Mouse (Mus musculus) hematopoietic multipotent progenitor cell, adult 10-12 weeks (in vitro differentiated cells): Measurements from ENCODE around the gene Sohlh1. TPM values are rescaled to one million over a fixed set of nuclear protein-coding genes. Genes with fewer than 3 reads are reported as not detected.

ENCODE experiments used
- polyA plus RNA-seq: library from polyadenylated mRNA; stranded (reverse); fragments of >175 nt; gene quantifications from 2 replicates; pipeline ENCODE4 v1.2.3, GENCODE M21; 2012; ENCODE audit warnings: low replicate concordance

Sohlh1 gene
- not detected in 2 replicates for polyA plus RNA-seq

DNA sequence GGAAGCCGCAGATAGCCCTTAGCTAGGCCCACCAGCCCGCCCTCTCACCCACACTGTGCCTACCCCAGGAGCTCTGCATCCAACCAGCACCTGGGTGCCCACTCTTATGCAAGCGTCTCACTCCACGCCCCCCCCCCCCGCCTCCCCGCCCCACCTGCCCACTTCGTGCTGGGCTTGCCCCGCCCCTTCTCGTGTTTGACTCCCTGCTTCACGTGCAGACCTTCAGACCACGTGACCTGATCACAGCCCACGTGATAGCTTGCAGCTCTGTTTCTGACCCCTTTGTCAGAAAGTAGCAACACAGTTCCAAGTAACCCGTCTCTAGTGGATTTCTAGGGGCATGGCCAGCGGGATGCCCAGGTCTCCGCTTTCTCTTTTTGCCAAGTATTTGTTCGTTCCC is at the start of gene Sohlh1:
Gene Sohlh1, minus strand, starts transcription at position 23 of the 400 bp plus-strand sequence.

GRCm38 (mm10) chr2:25863337-25864131 is 16.5 kb upstream of the Sohlh1 start, which contains the start of gene Kcnt1:
Gene Kcnt1, plus strand, starts transcription at chr2:25863734.

GRCm38 (mm10) chr2:25822806-25823205 is 24.2 kb downstream of the Sohlh1 start, which contains the start of gene Lcn9:
Gene Lcn9, plus strand, starts transcription at chr2:25823153.

DNA sequence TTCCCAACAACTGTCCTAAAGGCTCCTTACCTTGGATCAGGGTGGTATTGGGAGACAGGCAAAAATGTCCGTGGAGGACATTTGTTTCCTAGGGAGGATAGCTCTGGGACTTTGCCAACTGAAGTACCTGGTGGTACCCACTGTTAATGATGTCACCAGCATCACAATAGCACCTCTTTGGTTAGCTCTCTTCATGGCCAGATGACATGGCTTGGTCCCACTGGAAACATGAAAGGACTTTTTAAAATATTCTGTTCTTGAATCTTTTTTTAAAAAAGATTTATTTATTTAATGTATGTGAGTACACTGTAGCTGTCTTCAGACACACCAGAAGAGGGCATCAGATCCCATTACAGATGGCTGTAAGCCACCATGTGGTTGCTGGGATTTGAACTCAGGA is 31.3 kb downstream of the Sohlh1 start, which contains the start of gene Glt6d1:
Gene Glt6d1, minus strand, starts transcription at position 101 of the 400 bp plus-strand sequence.

Other genes with a start within 250 kb of the Sohlh1 start
- 48.7 and 55.1 TPM in 2 replicates for gene Rabl6, start 238.7 kb downstream of the Sohlh1 start, polyA plus RNA-seq
- not detected in 2 replicates for gene Ccdc183, start 229.6 kb downstream of the Sohlh1 start, polyA plus RNA-seq
- 10.0 and 19.9 TPM in 2 replicates for gene Tmem141, start 225.2 kb downstream of the Sohlh1 start, polyA plus RNA-seq
- 145 and 166 TPM in 2 replicates for gene Fcna, start 219.2 kb downstream of the Sohlh1 start, polyA plus RNA-seq
- gene Lcn8, start 194.1 kb downstream of the Sohlh1 start, polyA plus RNA-seq, result not detected in 2 replicates
- gene Lcn5, start 189.3 kb downstream of the Sohlh1 start, polyA plus RNA-seq, result not detected in 2 replicates
- gene Lcn6, start 170.5 kb downstream of the Sohlh1 start, polyA plus RNA-seq, result not detected in 2 replicates
- gene Lcn10, start 164.5 kb downstream of the Sohlh1 start, polyA plus RNA-seq, result not detected in 2 replicates
- not detected in 2 replicates for gene Obp2a, start 147.2 kb downstream of the Sohlh1 start, polyA plus RNA-seq
- gene Bmyc, start 140.5 kb downstream of the Sohlh1 start, polyA plus RNA-seq, result 189 and 405 TPM in 2 replicates
- gene Obp2b, start 110.2 kb downstream of the Sohlh1 start, polyA plus RNA-seq, result not detected in 2 replicates
- not detected in 2 replicates for gene Lcn3, start 81.7 kb downstream of the Sohlh1 start, polyA plus RNA-seq
- gene Lcn11, start 70.2 kb downstream of the Sohlh1 start, polyA plus RNA-seq, result not detected in 2 replicates
- not detected in 2 replicates for gene Gm13539, start 65.0 kb downstream of the Sohlh1 start, polyA plus RNA-seq
- not detected in 2 replicates for gene Glt6d1, start 31.4 kb downstream of the Sohlh1 start, polyA plus RNA-seq
- gene Lcn9, start 24.1 kb downstream of the Sohlh1 start, polyA plus RNA-seq, result not detected in 2 replicates
- gene Kcnt1, start 16.5 kb upstream of the Sohlh1 start, polyA plus RNA-seq, result not detected in 2 replicates
- gene Camsap1, start 136.0 kb upstream of the Sohlh1 start, polyA plus RNA-seq, result 5.1 and 6.0 TPM in 2 replicates
- 50.6 and 120 TPM in 2 replicates for gene Ubac1, start 174.5 kb upstream of the Sohlh1 start, polyA plus RNA-seq